Mouse (Mus musculus) common myeloid progenitor, adult 5-6 weeks (primary cell): ENCODE data around the gene Arhgap4. TPM values are rescaled to one million over a fixed set of nuclear protein-coding genes. Genes with fewer than 3 reads are reported as not detected.
A peak's percentile ranks its signal among the peaks of the same experiment; 100 is the strongest.

Experiments
- ATAC-seq: replicated peaks from 2 replicates; pipeline ENCODE4 v1.8.0; 2016; ENCODE audit warnings: low read depth, mild to moderate bottlenecking, moderate TSS enrichment, inconsistent platforms; ENCODE audit not compliant: poor library complexity, severe bottlenecking
- total RNA-seq: library from RNA; stranded (forward); fragments of 200-1000, 187-1606 nt; gene quantifications from 2 replicates; pipeline ENCODE4 v1.2.3, GENCODE M21; 2017

The Arhgap4 gene
- total RNA-seq, result 22.7 and 28.2 TPM in 2 replicates

- ATAC-seq, result peak; percentile 96
Observed at GRCm38 (mm10) chrX:73921823-73922549, at the start of gene Arhgap4, which contains the start of gene Naa10. Gene Arhgap4 (minus strand): TSS chrX:73921870. Gene Naa10 (minus strand): TSS chrX:73921944.

GRCm38 (mm10) chrX:73970781-73971180, 49.1 kb upstream of the Arhgap4 start:
- no peak for ATAC-seq

- no peak for ATAC-seq
Observed at GRCm38 (mm10) chrX:73969729-73970128, 48.1 kb upstream of the Arhgap4 start.

- no peak for ATAC-seq
Observed at GRCm38 (mm10) chrX:73969167-73969566, 47.5 kb upstream of the Arhgap4 start.

- peak; percentile 57 for ATAC-seq
Observed at GRCm38 (mm10) chrX:73967177-73968075, 45.8 kb upstream of the Arhgap4 start.

GRCm38 (mm10) chrX:73966248-73967176, 44.8 kb upstream of the Arhgap4 start, which contains the start of gene Hcfc1:
Gene Hcfc1 (minus strand): TSS chrX:73966357.
- ATAC-seq, result peak; percentile 52

GRCm38 (mm10) chrX:73965307-73965706, 43.6 kb upstream of the Arhgap4 start:
- ATAC-seq, result no peak

- peak; percentile 23 for ATAC-seq
Observed at GRCm38 (mm10) chrX:73964363-73964762, 42.7 kb upstream of the Arhgap4 start.

- no peak for ATAC-seq
Observed at GRCm38 (mm10) chrX:73954988-73955387, 33.3 kb upstream of the Arhgap4 start.

GRCm38 (mm10) chrX:73952603-73953002, 30.9 kb upstream of the Arhgap4 start:
- no peak for ATAC-seq

- ATAC-seq, result no peak
Observed at GRCm38 (mm10) chrX:73949341-73949740, 27.7 kb upstream of the Arhgap4 start.

- ATAC-seq, result peak; percentile 89
Observed at GRCm38 (mm10) chrX:73948647-73949046, 27.0 kb upstream of the Arhgap4 start.

GRCm38 (mm10) chrX:73946896-73947295, 25.2 kb upstream of the Arhgap4 start:
- 0 out of 2 replicates have a peak, but pooled peaks have one; percentile 12 for ATAC-seq

GRCm38 (mm10) chrX:73942294-73942693, 20.6 kb upstream of the Arhgap4 start:
- ATAC-seq, result no peak

GRCm38 (mm10) chrX:73941860-73942259, 20.2 kb upstream of the Arhgap4 start:
- no peak for ATAC-seq

GRCm38 (mm10) chrX:73931871-73932270, 10.2 kb upstream of the Arhgap4 start:
- no peak for ATAC-seq

GRCm38 (mm10) chrX:73930402-73931062, 8.9 kb upstream of the Arhgap4 start, which contains the start of gene Renbp:
Gene Renbp (minus strand): TSS chrX:73930850.
- ATAC-seq, result peak; percentile 99

GRCm38 (mm10) chrX:73922550-73922882, 846 bp upstream of the Arhgap4 start:
- ATAC-seq, result no peak

- ATAC-seq, result no peak
Observed at GRCm38 (mm10) chrX:73921285-73921822, 316 bp downstream of the Arhgap4 start.
